Mouse (Mus musculus) Muller cell, postnatal 12 days (primary cell): Measurements from ENCODE around the gene Apom.

Experiments
- DNase-seq: peaks from one replicate; pipeline ENCODE4 v3.0.0-alpha.2; 2015; ENCODE audit errors: inconsistent ontology term

Apom gene

GRCm38 (mm10) chr17:35096597-35096996 is 35.3 kb downstream of the Apom start:
- no peak for DNase-seq

DNA sequence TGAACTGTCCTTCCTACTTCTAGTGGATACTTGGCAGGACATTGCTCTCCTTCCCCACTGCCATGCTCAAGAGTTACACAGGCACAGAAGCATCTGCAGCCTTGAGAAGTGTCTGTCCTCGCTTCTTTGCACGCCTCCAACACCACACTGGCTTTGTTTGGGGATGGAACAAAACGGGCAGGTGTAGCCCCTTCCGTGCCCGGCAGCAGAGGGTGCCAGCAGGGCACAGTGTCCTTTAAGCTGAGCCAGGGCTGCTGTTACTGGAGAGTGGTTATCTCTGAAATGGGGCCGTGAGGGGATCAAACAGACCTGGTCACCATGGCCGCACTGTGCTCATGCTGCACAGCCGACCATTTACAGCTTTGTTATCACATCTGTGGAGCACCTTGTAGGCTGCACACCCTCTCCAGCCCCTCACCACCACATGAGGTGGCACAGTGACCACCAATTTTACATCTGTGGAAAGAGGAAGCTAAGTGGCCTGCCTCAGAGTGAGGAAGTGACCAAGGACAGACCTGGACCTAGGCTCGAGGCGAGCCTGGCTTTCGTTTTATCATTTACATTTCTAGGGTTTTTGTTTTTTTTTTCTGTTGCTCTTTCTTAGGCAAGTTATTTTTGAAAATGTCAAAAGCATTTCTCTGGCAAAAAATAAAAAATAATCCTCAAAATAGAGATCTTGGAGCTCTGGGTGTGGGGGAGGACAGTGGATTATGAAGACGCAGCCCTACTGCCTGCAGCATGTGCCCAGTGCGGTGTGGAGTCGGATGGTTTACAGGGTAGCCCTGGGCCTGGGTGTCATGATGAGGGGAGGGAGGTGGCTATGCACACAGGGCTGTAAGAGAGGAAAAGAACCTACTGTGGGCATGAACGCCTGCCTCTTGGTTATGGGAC is 37.1 kb downstream of the Apom start:
- DNase-seq, result no peak

DNA sequence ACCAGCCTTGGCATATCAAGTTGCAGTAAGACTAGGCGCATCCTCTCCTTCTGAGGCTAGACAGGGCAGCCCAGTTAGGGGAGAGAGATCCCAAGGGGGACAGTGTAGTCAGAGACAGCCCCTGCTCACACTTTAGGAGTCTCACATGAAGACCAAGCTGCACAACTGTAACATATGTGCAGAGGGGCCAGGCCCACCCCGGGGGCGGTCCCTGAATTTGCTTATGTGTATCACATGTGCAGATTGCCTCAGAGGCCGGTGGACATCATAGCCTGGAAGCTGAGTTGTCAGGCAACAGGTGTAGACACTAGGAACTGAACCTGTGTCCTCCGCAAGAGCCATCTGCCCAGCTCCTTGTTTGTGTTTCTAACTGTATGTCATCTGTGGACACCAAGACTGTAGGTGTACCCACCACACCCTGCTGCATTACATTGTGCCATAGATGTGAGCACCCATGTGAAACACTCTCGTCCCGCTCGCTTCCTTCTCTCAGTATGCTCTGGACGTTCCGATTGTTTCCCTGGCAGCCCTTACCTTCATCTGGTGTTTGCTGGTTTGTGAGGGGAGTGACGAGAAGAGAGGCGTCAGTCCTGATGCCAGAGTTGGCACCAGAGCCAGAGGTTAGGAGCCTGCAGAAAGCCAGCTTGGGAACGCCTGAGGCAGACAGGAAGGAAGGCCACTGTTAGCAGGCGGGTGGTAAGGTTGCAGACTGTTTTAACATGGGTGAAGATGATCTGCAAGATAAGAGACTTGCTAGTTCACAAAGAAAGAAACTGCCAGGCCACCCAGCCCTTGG is 39.2 kb downstream of the Apom start:
- no peak for DNase-seq

- peak; percentile 40 for DNase-seq
These were observed 41.5 kb downstream of the Apom start for GRCm38 (mm10) chr17:35090166-35090932.

- DNase-seq, result peak; percentile 96
These were observed 42.8 kb downstream of the Apom start, which contains the start of gene Abhd16a for GRCm38 (mm10) chr17:35088825-35089644. Abhd16a (plus strand) TSS chr17:35089263.

- DNase-seq, result no peak
These were observed 43.7 kb downstream of the Apom start for GRCm38 (mm10) chr17:35088151-35088550.

DNA sequence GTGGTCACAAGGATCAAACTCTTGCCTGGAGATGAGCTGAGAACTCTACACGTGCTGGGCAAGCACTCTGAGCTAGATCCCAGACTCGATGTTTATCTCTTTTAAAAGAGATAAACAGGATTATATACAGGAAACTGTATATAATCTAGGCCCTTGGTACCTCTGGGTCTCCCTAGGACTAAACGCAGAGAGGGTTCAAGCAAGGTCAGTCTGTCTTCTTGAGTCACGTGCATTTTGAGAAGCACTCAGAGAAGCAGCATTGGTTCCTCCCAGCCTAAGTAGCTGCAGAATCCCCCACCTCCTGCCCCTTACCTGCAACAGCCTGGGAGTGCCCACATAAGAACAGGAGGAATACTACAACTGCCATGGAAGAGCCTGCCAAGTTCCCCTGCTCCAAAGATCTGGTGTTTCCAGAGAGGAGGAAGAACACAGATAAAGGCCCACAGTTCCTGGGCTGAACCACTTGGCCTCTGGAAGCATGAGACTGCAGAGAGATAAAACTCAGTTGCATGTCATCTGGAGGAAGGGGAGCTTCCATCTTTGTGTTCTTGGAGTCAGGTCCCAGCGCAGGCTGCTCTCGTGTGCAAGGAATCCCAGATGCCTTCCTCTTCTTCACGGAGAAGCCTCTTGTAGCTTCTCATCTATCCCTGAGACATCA is 46.5 kb downstream of the Apom start, which contains the start of gene Ly6g6f:
Ly6g6f (minus strand) TSS at position 403 of the 658 bp plus-strand sequence.
- no peak for DNase-seq

DNA sequence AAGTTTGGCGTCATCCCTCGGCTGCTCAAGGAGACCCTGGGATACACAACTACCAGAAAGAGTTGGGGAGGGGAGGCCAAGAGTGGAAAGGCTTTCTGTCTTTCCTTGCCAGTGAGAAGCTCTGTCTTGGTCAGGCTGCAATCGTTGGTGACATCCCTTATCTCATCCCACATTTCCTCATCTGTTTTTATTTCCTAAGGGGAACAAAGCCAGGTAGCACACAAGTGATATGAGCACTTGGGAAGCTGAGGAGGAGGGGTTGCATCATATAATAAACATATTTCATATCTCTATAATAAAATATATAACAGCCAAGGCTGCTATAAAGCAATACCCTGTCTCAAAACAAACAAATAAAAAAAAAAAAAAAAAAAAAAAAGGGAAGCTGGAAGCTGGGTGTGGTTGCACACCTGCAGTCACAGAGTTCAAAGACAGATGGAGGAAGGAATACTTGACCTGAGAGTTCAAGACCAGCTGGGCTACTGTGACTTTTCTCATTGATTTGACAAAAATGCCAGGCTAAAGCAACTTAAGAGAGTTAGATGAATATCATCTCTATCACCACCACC is 47.8 kb downstream of the Apom start:
- no peak for DNase-seq

DNA sequence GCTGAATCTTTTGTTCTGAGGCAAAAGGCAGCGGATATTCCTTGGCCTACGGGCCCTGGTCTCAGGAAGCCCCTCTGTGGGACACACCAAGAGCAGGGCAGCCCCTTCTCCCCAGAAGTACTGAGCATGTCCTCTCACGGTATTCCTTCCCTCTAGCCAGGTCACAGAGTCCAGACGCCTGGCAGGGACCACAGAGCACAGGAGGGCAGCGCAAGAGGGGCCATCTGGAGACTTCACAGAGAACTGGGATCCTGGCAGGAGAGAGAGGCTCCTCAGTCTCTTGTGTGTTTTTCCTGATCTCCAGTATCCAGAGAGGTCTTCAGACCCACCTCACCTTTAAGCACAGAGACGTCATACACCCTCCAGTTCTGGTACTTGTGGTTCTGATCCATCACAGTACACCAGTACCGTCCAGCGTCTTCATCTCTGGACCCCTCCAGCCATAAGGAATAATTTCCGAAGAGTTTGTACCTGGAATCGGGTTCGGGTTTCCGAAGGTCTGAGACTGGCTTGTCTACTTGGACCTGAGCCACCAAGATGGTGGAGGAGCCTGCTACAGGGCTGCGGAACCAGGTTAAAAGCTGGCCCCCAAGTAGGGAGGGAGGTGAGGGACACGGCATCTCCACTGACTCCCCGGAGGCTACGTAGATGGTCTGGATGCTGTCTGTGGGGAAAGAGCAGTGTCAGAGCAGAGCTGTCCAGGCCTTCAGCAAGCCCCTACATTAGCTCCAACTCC is 48.8 kb downstream of the Apom start:
- no peak for DNase-seq

- no peak for DNase-seq
These were observed 51.1 kb downstream of the Apom start for GRCm38 (mm10) chr17:35080710-35081109.

GRCm38 (mm10) chr17:35080248-35080647 is 51.6 kb downstream of the Apom start:
- DNase-seq, result no peak

DNA sequence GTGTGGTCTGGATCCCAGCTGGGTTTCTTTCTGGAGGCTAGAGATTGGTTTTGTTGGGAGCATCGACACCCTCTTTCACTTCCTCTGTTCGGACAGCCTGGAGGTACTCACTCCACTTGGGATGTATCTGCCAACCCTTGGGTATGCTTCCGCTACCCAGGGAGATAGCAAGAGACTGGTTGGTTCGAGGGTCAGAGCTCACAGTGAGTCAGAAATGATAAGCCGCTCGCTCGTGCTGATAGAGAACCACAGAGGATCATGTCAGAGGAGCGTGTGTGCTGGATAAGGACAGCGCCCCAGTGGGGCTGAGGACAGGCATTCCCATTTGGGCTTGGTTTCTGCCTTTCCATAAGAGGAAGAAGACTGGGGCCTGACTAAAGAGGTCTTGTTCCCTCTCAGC is 52.1 kb downstream of the Apom start:
- no peak for DNase-seq
